Mouse (Mus musculus) embryonic facial prominence, embryonic 11.5 days (tissue): ENCODE data around the gene Recql5. TPM values are rescaled to one million over a fixed set of nuclear protein-coding genes. Genes with fewer than 3 reads are reported as not detected.

Experiments used
- ATAC-seq: fragments of 200-750 bp; cut with Nextera tagmentation; replicated peaks from 2 replicates; pipeline ENCODE4 v1.8.0; 2017; ENCODE audit warnings: low read depth; ENCODE audit not compliant: insufficient number of reproducible peaks, low FRiP score, low TSS enrichment
- DNase-seq: peaks from one replicate; pipeline ENCODE4 v3.0.0-alpha.2; 2015; ENCODE audit warnings: low spot score
- H3K27ac ChIP-seq: fragments of 300-500 bp; sonication (generic); replicated peaks from 2 replicates; pipeline ENCODE4 v1.5.1; 2014; ENCODE audit warnings: mild to moderate bottlenecking, low read depth, low read length, control low read depth
- H3K27me3 ChIP-seq: fragments of 300-500 bp; sonication (generic); 2 replicates; pipeline ENCODE4 v1.6.1; 2014; ENCODE audit warnings: mild to moderate bottlenecking, low read length, moderate library complexity, mixed read lengths; ENCODE audit not compliant: control insufficient read depth, insufficient read depth
- H3K36me3 ChIP-seq: fragments of 300-500 bp; sonication (generic); replicated peaks from 2 replicates; pipeline ENCODE4 v1.6.1; 2014; ENCODE audit warnings: low read depth, mild to moderate bottlenecking, low read length, moderate library complexity, mixed read lengths; ENCODE audit not compliant: control insufficient read depth, insufficient read depth
- H3K4me1 ChIP-seq: fragments of 300-500 bp; sonication (generic); 2 replicates; pipeline ENCODE4 v1.6.1; 2014; ENCODE audit warnings: low read length, mixed read lengths; ENCODE audit not compliant: control insufficient read depth, insufficient read depth
- H3K4me2 ChIP-seq: fragments of 300-500 bp; sonication (generic); 2 replicates; pipeline ENCODE4 v1.6.1; 2014; ENCODE audit warnings: low read depth, mild to moderate bottlenecking, control low read depth, low read length, moderate library complexity
- H3K4me3 ChIP-seq: fragments of 300-500 bp; sonication (generic); 2 replicates; pipeline ENCODE4 v1.5.1; 2014; ENCODE audit warnings: low read depth, low read length, control low read depth
- H3K9ac ChIP-seq: fragments of 300-500 bp; sonication (generic); replicated peaks from 2 replicates; pipeline ENCODE4 v1.6.1; 2014; ENCODE audit warnings: mild to moderate bottlenecking, control low read depth, low read length
- H3K9me3 ChIP-seq: fragments of 300-500 bp; sonication (generic); replicated peaks from 2 replicates; pipeline ENCODE4 v1.6.1; 2016; ENCODE audit warnings: mild to moderate bottlenecking, low read length, inconsistent platforms, mixed read lengths; ENCODE audit not compliant: control insufficient read depth
- WGBS: fragments of 180-500 bp; shearing (Covaris S2); extraction: QIAGEN DNeasy Blood & Tissue Kit; methylation state at CpG from one replicate; pipeline ENCODE4 v1.1.7; 2014; 5-methylcytosine and 5-hydroxymethylcytosine counted together
- polyA plus RNA-seq: library from polyadenylated mRNA; unstranded; fragments of >200 nt; fragmentation: Nextera tagmentation; extraction: Ambion mirVana; gene quantifications from 2 replicates; pipeline ENCODE4 v1.2.1, GENCODE M21; 2014

Recql5 gene
- polyA plus RNA-seq, 1 experiment from 2014 or later = 14.2 TPM

DNA sequence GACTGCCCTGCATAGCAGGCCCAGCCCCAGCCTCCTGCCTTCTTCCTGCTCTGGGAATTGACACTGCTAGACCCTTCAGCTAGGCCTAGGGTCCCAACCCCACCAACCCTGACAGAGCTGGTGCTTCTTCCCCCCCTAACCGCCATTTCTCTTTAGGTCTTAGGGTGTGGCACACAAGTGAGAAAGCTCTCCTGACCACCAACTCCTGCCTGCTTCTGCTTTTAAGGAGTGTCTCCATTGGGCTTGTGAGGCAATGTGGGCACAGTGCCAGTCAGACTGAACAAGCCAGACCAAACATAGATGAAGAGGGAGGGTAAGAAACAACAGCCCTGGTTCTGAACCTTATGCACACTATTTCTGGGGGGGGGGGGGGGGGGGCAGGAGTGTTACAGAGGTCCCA lies 30.4 kb downstream of the Recql5 start:
- H3K4me3 ChIP-seq = no peak overlapping the region
- WGBS = 94% methylated on average over 1 of the region's 1 CpGs
- no peak overlapping the region for H3K9ac ChIP-seq
- H3K4me2 ChIP-seq = no peak overlapping the region
- DNase-seq (no peak), ATAC-seq (no peak)
- no peaks in the 10 kb centered on the region for H3K9me3 ChIP-seq
- H3K27ac ChIP-seq = 0 out of 2 replicates have a peak overlapping the region, but pooled peaks have one; percentile 52
- no peaks in the 10 kb centered on the region for H3K36me3 ChIP-seq
- peaks cover 3% of the 10 kb centered on the region; the same call in 1 of the 2 replicates for H3K4me1 ChIP-seq
- no peaks in the 10 kb centered on the region for H3K27me3 ChIP-seq

DNA sequence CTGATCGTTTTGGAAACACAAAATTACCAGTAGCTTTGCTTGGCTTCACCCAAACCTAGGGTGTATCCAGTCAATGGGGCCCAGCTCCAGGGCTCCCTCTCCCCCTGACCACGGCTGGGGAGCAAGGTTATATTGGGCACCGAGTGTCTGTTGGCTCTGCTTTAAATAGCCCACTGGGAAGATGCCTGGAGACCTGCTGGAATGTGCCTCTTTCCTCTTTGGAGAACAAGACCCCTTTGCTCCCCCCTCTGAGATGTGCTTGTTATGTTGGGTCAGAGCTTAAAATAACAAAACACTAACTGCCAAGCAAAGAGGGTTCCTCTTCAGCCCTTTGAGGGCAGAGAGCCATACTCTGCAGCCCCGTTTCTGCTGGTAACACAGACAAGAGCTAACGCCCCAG lies 31.1 kb downstream of the Recql5 start:
- no peak for DNase-seq
- Histone ChIP-seq H3K4me1 (peaks cover 3% of the 10 kb centered on the region; the same call in 1 of the 2 replicates), H3K4me3 (no peak overlapping the region), H3K9me3 (no peaks in the 10 kb centered on the region), H3K27me3 (no peaks in the 10 kb centered on the region), H3K36me3 (no peaks in the 10 kb centered on the region), H3K4me2 (no peak overlapping the region), H3K9ac (no peak overlapping the region), H3K27ac (0 out of 2 replicates have a peak overlapping the region, but pooled peaks have one; percentile 52)
- 70% methylated on average over 5 of the region's 5 CpGs for WGBS
- no peak for ATAC-seq

DNA sequence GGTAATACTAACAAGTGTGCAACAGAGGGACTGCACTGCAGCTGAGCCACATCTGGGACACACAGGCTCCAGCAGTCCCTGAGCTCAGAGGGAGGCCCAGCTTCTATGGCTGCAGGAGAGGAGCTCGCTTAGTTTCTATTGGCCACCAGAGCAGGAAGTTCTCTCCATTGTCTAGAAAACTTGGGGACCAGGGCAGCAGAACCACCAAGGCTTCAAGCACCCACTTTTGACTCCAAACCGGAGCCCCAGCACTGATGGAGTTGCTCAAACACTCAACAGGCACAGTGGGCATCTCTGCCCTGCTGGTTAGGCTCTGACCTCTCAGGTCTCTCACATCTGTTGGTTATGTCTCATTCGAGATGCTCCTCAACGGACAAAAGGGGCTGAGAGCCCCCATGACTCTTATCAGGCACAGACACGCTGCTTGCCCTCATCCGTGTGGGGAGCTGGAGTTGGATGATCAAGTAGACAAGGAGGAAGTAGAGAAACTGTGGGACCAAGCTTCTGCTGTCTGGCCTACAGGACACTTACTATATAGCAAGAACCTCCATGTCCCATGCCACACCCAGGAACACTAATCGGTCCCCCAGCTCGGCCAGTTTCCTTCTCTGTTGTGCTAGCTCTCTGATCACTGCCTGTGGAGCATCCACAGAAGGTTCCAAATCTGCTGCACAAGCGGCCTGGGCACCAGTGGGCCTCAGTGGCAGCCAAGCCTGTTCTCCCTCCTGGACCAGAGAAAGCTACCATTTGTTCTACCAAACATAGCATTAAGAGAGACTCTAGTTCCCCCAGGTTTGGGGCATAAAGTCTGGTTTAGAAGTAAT lies 31.7 kb downstream of the Recql5 start:
- no peak overlapping the region for H3K9ac ChIP-seq
- no peaks in the 10 kb centered on the region for H3K36me3 ChIP-seq
- H3K4me2 ChIP-seq = no peak overlapping the region
- no peak overlapping the region for H3K4me3 ChIP-seq
- ATAC-seq = no peak
- peaks cover 3% of the 10 kb centered on the region; the same call in 1 of the 2 replicates for H3K4me1 ChIP-seq
- H3K27ac ChIP-seq = 0 out of 2 replicates have a peak overlapping the region, but pooled peaks have one; percentile 7
- no peaks in the 10 kb centered on the region for H3K27me3 ChIP-seq
- WGBS = 90% methylated on average over 9 of the region's 9 CpGs
- no peaks in the 10 kb centered on the region for H3K9me3 ChIP-seq
- no peak for DNase-seq

DNA sequence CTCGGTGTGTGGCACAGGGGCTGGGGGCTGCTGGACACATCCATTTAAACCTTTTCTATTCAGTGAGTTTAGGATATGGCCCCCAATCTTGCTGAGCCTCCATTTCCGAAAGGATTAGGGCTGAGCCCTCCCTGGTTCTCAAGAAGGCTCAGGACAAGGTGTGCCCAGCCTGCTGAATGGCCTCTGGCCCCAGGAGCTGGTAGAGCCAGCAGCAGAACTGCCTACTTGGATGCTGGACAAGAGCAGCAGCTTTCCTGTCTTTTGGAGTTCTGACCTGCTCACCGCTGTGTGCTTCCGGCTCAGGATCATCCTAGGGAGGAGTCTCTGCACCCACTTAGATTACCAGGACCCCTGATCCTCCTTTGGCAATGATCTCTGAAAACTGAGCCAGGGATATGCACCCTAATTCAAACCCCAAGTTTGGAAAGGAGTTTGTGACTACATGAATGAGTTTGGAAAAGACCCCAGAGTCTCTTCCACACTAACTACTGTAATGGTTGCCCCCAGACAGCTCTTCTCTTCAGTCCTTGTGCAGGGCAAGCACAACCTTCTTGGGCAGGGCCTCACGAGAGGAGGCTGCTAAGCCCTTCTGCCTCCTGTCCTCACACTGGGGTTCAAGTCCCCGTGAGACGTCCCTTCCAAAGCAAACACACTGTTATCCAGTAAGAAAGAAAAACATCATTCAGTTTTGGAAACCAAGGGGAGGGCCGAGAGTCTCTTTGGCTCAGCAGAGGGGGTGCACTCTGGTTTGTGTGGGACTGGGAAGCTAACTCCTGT lies 32.5 kb downstream of the Recql5 start:
- Histone ChIP-seq H3K36me3 (no peaks in the 10 kb centered on the region), H3K4me3 (no peak overlapping the region), H3K4me1 (peaks cover 3% of the 10 kb centered on the region; the same call in 1 of the 2 replicates), H3K27me3 (no peaks in the 10 kb centered on the region), H3K9me3 (no peaks in the 10 kb centered on the region), H3K4me2 (no peak overlapping the region), H3K27ac (no peak overlapping the region), H3K9ac (no peak overlapping the region; the same call in 1 of the 2 replicates)
- DNase-seq = no peak
- ATAC-seq = no peak
- 69% methylated on average over 8 of the region's 8 CpGs for WGBS

DNA sequence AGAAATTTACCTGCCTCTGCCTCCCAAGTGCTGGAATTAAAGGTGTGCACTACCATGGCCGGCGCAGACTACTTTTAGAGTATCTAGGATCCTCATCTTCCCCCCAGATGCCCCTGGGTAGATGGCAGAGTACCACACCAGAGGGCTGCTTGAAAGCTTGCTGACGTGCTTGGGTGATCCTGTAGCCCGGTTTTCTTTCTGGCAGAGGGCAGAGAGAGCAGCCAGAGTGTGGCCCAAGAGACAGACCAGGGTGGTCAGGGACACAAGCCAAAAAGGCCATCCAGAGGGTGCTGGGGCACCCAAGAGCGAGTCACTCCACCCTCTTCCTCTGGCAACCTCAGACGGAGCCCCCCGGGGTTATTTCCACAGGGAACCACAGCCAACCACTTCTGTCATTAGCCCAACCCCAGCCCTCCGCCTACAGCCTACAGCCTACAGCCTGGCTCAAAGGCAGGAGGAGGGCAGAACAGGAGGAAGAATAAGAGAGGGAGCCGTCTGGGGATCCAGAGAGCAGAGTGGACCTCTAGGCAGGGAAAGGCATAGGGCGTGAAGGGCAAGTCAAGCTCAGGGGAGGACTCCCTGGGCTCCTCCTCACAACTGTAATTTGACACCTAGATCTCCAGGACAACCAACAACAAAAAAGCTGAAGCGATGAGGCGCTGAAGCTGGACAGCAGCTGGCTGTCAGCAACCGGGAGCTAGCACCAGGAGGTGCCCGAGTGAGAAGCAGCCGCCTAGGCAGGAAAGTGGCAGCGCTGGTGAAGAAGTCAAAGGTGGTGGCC lies 33.6 kb downstream of the Recql5 start, which contains the start of gene Smim5:
Smim5 (plus strand) TSS at position 481 of the 781 bp plus-strand sequence.
- Histone ChIP-seq H3K9me3 (no peaks in the 10 kb centered on the region), H3K27ac (no peak within 1 kb of the TSS), H3K4me1 (peaks cover 3% of the 10 kb centered on the region; the same call in 1 of the 2 replicates), H3K27me3 (no peaks in the 10 kb centered on the region), H3K4me3 (no peak within 1 kb of the TSS), H3K36me3 (no peaks in the 10 kb centered on the region), H3K9ac (no peak within 1 kb of the TSS; the same call in 1 of the 2 replicates), H3K4me2 (no peak within 1 kb of the TSS)
- 30% methylated on average over 16 of the region's 16 CpGs for whole genome bisulfite sequencing
- ATAC-seq = peak; percentile 42
- DNase-seq = peak; percentile 84

DNA sequence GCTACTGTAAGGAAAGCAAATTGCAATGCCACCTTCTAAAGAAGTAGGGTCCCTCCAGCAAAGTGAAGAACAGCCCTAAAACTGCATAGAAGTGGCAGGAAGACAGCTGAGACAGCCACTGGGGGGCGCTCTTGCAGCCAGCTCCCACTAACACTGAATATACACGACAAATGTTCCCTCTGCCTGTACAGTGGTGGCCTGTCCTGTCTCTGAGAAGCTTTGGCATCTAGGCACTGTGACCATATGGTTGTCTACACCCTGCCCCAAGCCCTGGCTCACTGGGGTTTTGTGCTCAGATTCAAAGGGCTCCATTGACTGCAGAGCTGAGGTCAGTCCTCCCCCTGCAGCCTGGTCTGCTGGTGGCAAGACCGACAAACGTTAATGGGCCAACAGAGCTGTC lies 34.4 kb downstream of the Recql5 start:
- WGBS = 13% methylated on average over 4 of the region's 4 CpGs
- H3K9me3 ChIP-seq = no peaks in the 10 kb centered on the region
- ATAC-seq (no peak), DNase-seq (peak; percentile 19)
- no peak overlapping the region for H3K4me3 ChIP-seq
- no peaks in the 10 kb centered on the region for H3K36me3 ChIP-seq
- H3K27ac ChIP-seq = no peak overlapping the region
- H3K9ac ChIP-seq = no peak overlapping the region
- H3K27me3 ChIP-seq = no peaks in the 10 kb centered on the region
- peaks cover 3% of the 10 kb centered on the region; the same call in 1 of the 2 replicates for H3K4me1 ChIP-seq
- no peak overlapping the region for H3K4me2 ChIP-seq

DNA sequence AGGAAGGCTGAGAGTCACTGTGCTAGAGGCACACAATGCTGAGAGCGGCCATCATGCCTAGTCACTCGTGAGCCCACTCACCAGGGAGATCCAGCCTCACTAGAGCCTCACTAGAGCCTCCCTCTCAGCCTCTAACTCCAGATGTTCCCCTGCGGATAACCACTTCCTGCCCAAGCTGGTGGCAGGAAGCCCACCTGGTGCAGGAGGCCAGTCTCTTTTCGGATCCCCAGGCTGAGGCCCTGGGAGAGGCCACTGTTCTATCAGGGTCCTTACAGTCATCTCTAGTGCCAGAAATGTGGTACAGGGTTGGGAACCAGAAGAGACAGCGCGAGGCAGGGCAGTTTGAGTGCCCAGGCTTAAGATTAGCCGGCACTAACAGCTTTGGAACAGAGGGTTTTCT lies 34.8 kb downstream of the Recql5 start:
- Histone ChIP-seq H3K4me2 (no peak overlapping the region), H3K4me3 (no peak overlapping the region), H3K27ac (no peak overlapping the region), H3K27me3 (no peaks in the 10 kb centered on the region), H3K9me3 (no peaks in the 10 kb centered on the region), H3K9ac (no peak overlapping the region), H3K36me3 (no peaks in the 10 kb centered on the region), H3K4me1 (peaks cover 3% of the 10 kb centered on the region; the same call in 1 of the 2 replicates)
- ATAC-seq (no peak), DNase-seq (no peak)
- 80% methylated on average over 7 of the region's 7 CpGs for WGBS
